Mouse (Mus musculus): ENCODE measurements around the gene Smarcc1. TPM values are rescaled to one million over a fixed set of nuclear protein-coding genes. Genes with fewer than 3 reads are reported as not detected.

The Smarcc1 gene
- polyA plus RNA-seq, 1 experiment, result 41.4 TPM

DNA sequence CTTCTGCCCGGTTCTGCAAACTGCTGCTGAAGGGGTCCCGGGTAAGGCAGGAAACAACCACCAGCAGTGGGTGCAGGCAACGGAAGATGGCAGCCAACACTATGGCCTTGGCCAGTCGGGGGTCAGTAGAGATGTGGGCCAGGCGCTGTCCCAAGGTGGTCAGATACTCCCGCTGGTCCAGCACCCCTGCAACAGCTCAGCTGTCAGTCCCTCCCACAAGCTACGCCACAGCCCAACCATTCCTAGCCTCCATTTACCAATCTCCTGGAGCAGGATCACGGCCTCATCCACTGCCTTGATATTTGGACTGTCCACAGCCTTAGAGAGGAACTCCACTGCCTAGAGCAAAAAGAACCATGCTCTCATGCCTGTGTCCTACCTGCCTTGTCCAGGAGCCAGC lies 31.8 kb upstream of the Smarcc1 start:
- Histone ChIP-seq H3K4me3 (replicated peaks; ENCODE audit: control insufficient read depth, low read depth, low read length) (no peak overlapping the region), H3K27ac (ENCODE audit: control insufficient read depth, insufficient read depth, low read depth, low read length, poor library complexity) (no peak overlapping the region), H3K4me1 (ENCODE audit: control insufficient read depth, insufficient read depth, low read length) (peaks cover 1% of the 10 kb centered on the region; the same call in 1 of the 2 replicates)
- no peak for TF ChIP-seq CTCF (IDR thresholded peaks at IDR 0.05; ENCODE audit: control insufficient read depth, insufficient read depth, low read length)
- TF ChIP-seq POLR2A (IDR thresholded peaks at IDR 0.05; ENCODE audit: borderline replicate concordance, control insufficient read depth, low read depth, low read length), result no peak
- WGBS, result 87% methylated on average over 8 of the region's 8 CpGs

DNA sequence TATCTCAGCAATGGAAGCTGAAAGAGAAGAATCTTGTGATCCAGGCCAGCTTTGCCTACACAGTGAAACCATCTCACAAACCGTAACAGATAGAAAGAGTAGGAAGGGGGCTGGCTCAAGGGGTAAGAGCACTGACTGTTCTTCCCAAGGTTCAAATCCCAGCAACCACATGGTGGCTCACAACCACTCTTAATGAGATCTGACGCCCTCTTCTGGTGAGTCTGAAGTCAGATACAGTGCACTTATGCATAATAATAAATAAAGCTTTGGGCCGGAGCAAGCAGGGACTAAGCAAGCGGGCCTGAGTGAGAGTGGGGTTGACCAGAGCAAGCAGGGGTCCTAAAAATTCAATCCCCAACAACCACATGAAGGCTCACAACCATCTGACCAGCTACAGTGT lies 24.2 kb upstream of the Smarcc1 start:
- no peak overlapping the region for H3K27ac ChIP-seq (ENCODE audit: control insufficient read depth, insufficient read depth, low read depth, low read length, poor library complexity)
- H3K4me1 ChIP-seq (ENCODE audit: control insufficient read depth, insufficient read depth, low read length), result no peaks in the 10 kb centered on the region
- TF ChIP-seq POLR2A (IDR thresholded peaks at IDR 0.05; ENCODE audit: borderline replicate concordance, control insufficient read depth, low read depth, low read length) (no peak), CTCF (IDR thresholded peaks at IDR 0.05; ENCODE audit: control insufficient read depth, insufficient read depth, low read length) (no peak)
- WGBS, result 70% methylated on average over 4 of the region's 4 CpGs
- no peak overlapping the region for H3K4me3 ChIP-seq (replicated peaks; ENCODE audit: control insufficient read depth, low read depth, low read length)

DNA sequence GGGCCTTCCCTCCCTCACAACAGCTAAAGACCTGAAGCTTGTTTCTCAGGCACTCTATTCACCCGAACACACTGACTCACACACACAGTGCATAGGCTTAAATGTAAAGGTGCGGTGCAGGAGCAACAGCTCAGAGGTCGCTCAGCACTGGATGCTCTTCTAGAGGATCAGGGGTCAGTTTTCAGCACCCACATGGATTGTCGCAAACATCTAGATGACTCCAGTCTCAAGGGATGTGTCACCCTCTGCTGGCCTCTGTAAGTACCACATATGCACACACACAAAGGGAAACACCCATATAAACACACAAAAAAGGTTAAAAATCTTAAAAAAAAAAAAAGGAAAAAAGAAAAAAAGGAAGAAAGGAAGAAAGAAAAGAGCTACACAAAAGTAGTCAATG lies 22.7 kb upstream of the Smarcc1 start:
- TF ChIP-seq CTCF (IDR thresholded peaks at IDR 0.05; ENCODE audit: control insufficient read depth, insufficient read depth, low read length), result no peak
- no peak for TF ChIP-seq POLR2A (IDR thresholded peaks at IDR 0.05; ENCODE audit: borderline replicate concordance, control insufficient read depth, low read depth, low read length)
- Histone ChIP-seq H3K27ac (ENCODE audit: control insufficient read depth, insufficient read depth, low read depth, low read length, poor library complexity) (no peak overlapping the region), H3K4me3 (replicated peaks; ENCODE audit: control insufficient read depth, low read depth, low read length) (no peak overlapping the region), H3K4me1 (ENCODE audit: control insufficient read depth, insufficient read depth, low read length) (no peaks in the 10 kb centered on the region)
- WGBS, result 87% methylated on average over 4 of the region's 4 CpGs

- TF ChIP-seq POLR2A (IDR thresholded peaks at IDR 0.05; ENCODE audit: borderline replicate concordance, control insufficient read depth, low read depth, low read length) (no peak), CTCF (IDR thresholded peaks at IDR 0.05; ENCODE audit: control insufficient read depth, insufficient read depth, low read length) (no peak)
- WGBS, result 87% methylated on average over 3 of the region's 3 CpGs
- no peaks in the 10 kb centered on the region; the same call in 1 of the 2 replicates for H3K4me1 ChIP-seq (ENCODE audit: control insufficient read depth, insufficient read depth, low read length)
- no peak overlapping the region for H3K27ac ChIP-seq (ENCODE audit: control insufficient read depth, insufficient read depth, low read depth, low read length, poor library complexity)
- no peak overlapping the region for H3K4me3 ChIP-seq (replicated peaks; ENCODE audit: control insufficient read depth, low read depth, low read length)
These were observed 19.7 kb upstream of the Smarcc1 start for GRCm38 (mm10) chr9:110097791-110098190.

GRCm38 (mm10) chr9:110100627-110101600 lies 16.6 kb upstream of the Smarcc1 start:
- TF ChIP-seq CTCF (IDR thresholded peaks at IDR 0.05; ENCODE audit: control insufficient read depth, insufficient read depth, low read length) (peak; percentile 98), POLR2A (IDR thresholded peaks at IDR 0.05; ENCODE audit: borderline replicate concordance, control insufficient read depth, low read depth, low read length) (peak; percentile 50; the same call in 1 of the 2 replicates)
- WGBS, result 4% methylated on average over 41 of the region's 41 CpGs
- Histone ChIP-seq H3K4me3 (replicated peaks; ENCODE audit: control insufficient read depth, low read depth, low read length) (peak overlapping the region; percentile 90), H3K4me1 (ENCODE audit: control insufficient read depth, insufficient read depth, low read length) (no peaks in the 10 kb centered on the region; the same call in 1 of the 2 replicates), H3K27ac (ENCODE audit: control insufficient read depth, insufficient read depth, low read depth, low read length, poor library complexity) (peak overlapping the region; percentile 39; the same call in 1 of the 2 replicates)

GRCm38 (mm10) chr9:110116353-110116976 lies 1.0 kb upstream of the Smarcc1 start:
- TF ChIP-seq POLR2A (IDR thresholded peaks at IDR 0.05; ENCODE audit: borderline replicate concordance, control insufficient read depth, low read depth, low read length) (no peak), CTCF (IDR thresholded peaks at IDR 0.05; ENCODE audit: control insufficient read depth, insufficient read depth, low read length) (no peak)
- H3K27ac ChIP-seq (ENCODE audit: control insufficient read depth, insufficient read depth, low read depth, low read length, poor library complexity), result peak overlapping the region; percentile 96
- WGBS, result 18% methylated on average over 10 of the region's 10 CpGs
- peak overlapping the region; percentile 98 for H3K4me3 ChIP-seq (replicated peaks; ENCODE audit: control insufficient read depth, low read depth, low read length)
- peaks cover 1% of the 10 kb centered on the region; the same call in 1 of the 2 replicates for H3K4me1 ChIP-seq (ENCODE audit: control insufficient read depth, insufficient read depth, low read length)

- TF ChIP-seq POLR2A (IDR thresholded peaks at IDR 0.05; ENCODE audit: borderline replicate concordance, control insufficient read depth, low read depth, low read length) (no peak), CTCF (IDR thresholded peaks at IDR 0.05; ENCODE audit: control insufficient read depth, insufficient read depth, low read length) (no peak)
- Histone ChIP-seq H3K4me1 (ENCODE audit: control insufficient read depth, insufficient read depth, low read length) (peaks cover 1% of the 10 kb centered on the region; the same call in 1 of the 2 replicates), H3K27ac (ENCODE audit: control insufficient read depth, insufficient read depth, low read depth, low read length, poor library complexity) (peak within 1 kb of the TSS; percentile 96), H3K4me3 (replicated peaks; ENCODE audit: control insufficient read depth, low read depth, low read length) (peak within 1 kb of the TSS; percentile 98)
- WGBS, result under 1% methylated on average over 17 of the region's 17 CpGs
These were observed 251 bp downstream of the Smarcc1 start, which contains the start of gene Dhx30 for GRCm38 (mm10) chr9:110117779-110118139. TSS of gene Dhx30 (minus strand) at chr9:110117830.

DNA sequence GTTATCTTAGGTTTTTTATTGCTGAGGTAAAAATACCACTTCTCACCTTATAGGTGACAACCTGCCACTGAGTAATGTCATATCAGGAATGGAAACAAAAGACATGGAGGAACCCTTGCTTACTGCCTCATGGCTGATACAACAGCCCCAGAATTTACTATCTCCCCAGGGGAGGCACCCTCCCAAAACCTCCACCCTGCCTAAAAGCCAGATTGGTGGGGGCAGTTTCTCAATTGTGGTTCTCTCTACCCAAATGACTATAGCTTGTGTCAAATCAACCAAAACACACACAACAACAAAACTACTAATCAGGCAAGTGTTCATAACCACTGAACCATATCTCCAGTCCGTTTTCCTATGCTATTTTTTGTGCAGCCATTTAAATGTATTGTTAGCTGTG lies 741 bp downstream of the Smarcc1 start:
- peak overlapping the region; percentile 98 for H3K4me3 ChIP-seq (replicated peaks; ENCODE audit: control insufficient read depth, low read depth, low read length)
- H3K4me1 ChIP-seq (ENCODE audit: control insufficient read depth, insufficient read depth, low read length), result peaks cover 1% of the 10 kb centered on the region; the same call in 1 of the 2 replicates
- H3K27ac ChIP-seq (ENCODE audit: control insufficient read depth, insufficient read depth, low read depth, low read length, poor library complexity), result no peak overlapping the region
- 41% methylated on average over 1 of the region's 1 CpGs for WGBS
- TF ChIP-seq POLR2A (IDR thresholded peaks at IDR 0.05; ENCODE audit: borderline replicate concordance, control insufficient read depth, low read depth, low read length), result no peak

Data from bone marrow, adult 2 months (tissue).